Mouse (Mus musculus) CH12.LX (cell line): ENCODE data around the gene Ech1. TPM values are rescaled to one million over a fixed set of nuclear protein-coding genes. Genes with fewer than 3 reads are reported as not detected.

Experiments used
- DNase-seq: peaks from one replicate; pipeline ENCODE4 v3.0.0-alpha.2; 2013; ENCODE audit errors: extremely low read depth
- H3K27ac ChIP-seq: 2 replicates; pipeline ENCODE4 v1.5.1; 2012; ENCODE audit warnings: low read depth, mild to moderate bottlenecking, control low read depth, moderate library complexity; ENCODE audit not compliant: insufficient read depth
- H3K27me3 ChIP-seq: replicated peaks from 2 replicates; pipeline ENCODE3; 2012; ENCODE audit warnings: inconsistent platforms
- H3K36me3 ChIP-seq, 2 experiments: replicated peaks in 1 of 2; 2 replicates each; pipeline versions ENCODE3 to v1.6.1; 2012; ENCODE audit warnings: inconsistent platforms in 1 of 2, low read length in 1 of 2, mild to moderate bottlenecking in 1 of 2, mixed read lengths in 1 of 2, moderate library complexity in 1 of 2; ENCODE audit not compliant: control insufficient read depth in 1 of 2, insufficient read depth in 1 of 2
- H3K4me1 ChIP-seq, 2 experiments: 2 replicates each; pipeline ENCODE4 v1.6.1; 2012; ENCODE audit warnings: inconsistent platforms in 1 of 2, moderate library complexity in 1 of 2; ENCODE audit not compliant: insufficient read depth in 2 of 2, control insufficient read depth in 1 of 2
- H3K4me2 ChIP-seq: 2 replicates; pipeline ENCODE4 v1.6.1; 2012; ENCODE audit warnings: low read depth, mild to moderate bottlenecking, control low read depth; ENCODE audit not compliant: poor library complexity, insufficient read depth, severe bottlenecking
- H3K4me3 ChIP-seq, 3 experiments: fragments of 150-350 bp in 1 of 3; sonication (generic) in 1 of 3; replicated peaks in 1 of 3; 2 replicates each; pipeline versions ENCODE3 to v1.5.1; 2011 to 2012; ENCODE audit warnings: low read depth in 2 of 3, low read length in 2 of 3, mild to moderate bottlenecking in 2 of 3, moderate library complexity in 2 of 3, control low read depth in 1 of 3, improper control_type of control experiment in 1 of 3, inconsistent platforms in 1 of 3, mixed read lengths in 1 of 3; ENCODE audit not compliant: poor library complexity in 1 of 3
- H3K79me2 ChIP-seq: replicated peaks from 2 replicates; pipeline ENCODE4 v1.6.1; 2012; ENCODE audit warnings: mild to moderate bottlenecking, moderate library complexity; ENCODE audit not compliant: control insufficient read depth, poor library complexity, insufficient read depth, severe bottlenecking; ENCODE audit errors: extremely low read depth
- H3K9ac ChIP-seq: 2 replicates; pipeline ENCODE4 v1.6.1; 2012; ENCODE audit warnings: low read depth, mild to moderate bottlenecking, control low read depth, moderate library complexity; ENCODE audit not compliant: insufficient read depth
- H3K9me3 ChIP-seq: replicated peaks from 2 replicates; pipeline ENCODE3; 2012; ENCODE audit warnings: low read length, inconsistent platforms, mixed read lengths
- BHLHE40 ChIP-seq: IDR thresholded peaks from 2 replicates; pipeline ENCODE4 v1.6.1; 2011; ENCODE audit warnings: mild to moderate bottlenecking, low read depth, low read length, improper control_type of control experiment
- CHD2 ChIP-seq: IDR thresholded peaks from 2 replicates; pipeline ENCODE4 v1.6.1; 2011; ENCODE audit warnings: low read length, improper control_type of control experiment
- ETS1 ChIP-seq: conservative IDR thresholded peaks from 2 replicates; pipeline ENCODE4 v1.6.1; 2012; ENCODE audit warnings: low read depth, mild to moderate bottlenecking, inconsistent platforms, low read length, improper control_type of control experiment, moderate library complexity
- MAFK ChIP-seq: IDR thresholded peaks from 2 replicates; pipeline ENCODE4 v1.6.1; 2011; ENCODE audit warnings: low read length, improper control_type of control experiment; ENCODE audit not compliant: insufficient replicate concordance
- MEF2A ChIP-seq: IDR thresholded peaks from 2 replicates; pipeline ENCODE4 v1.6.1; 2014; ENCODE audit warnings: low read depth, mild to moderate bottlenecking, inconsistent platforms, low read length, improper control_type of control experiment, borderline replicate concordance
- NRF1 ChIP-seq: IDR thresholded peaks from 2 replicates; pipeline ENCODE4 v1.6.1; 2014; ENCODE audit warnings: low read depth, mild to moderate bottlenecking, inconsistent platforms, low read length, improper control_type of control experiment, moderate library complexity
- POLR2AphosphoS2 ChIP-seq: IDR thresholded peaks from 2 replicates; pipeline ENCODE4 v1.6.1; 2011; ENCODE audit warnings: low read depth, low read length, improper control_type of control experiment
- SIN3A ChIP-seq: IDR thresholded peaks from 2 replicates; pipeline ENCODE4 v1.6.1; 2012; ENCODE audit warnings: low read length, improper control_type of control experiment, inconsistent platforms
- TBP ChIP-seq: conservative IDR thresholded peaks from 2 replicates; pipeline ENCODE4 v1.6.1; 2011; ENCODE audit warnings: low read depth, low read length, improper control_type of control experiment
- dilution Hi-C: fragments of 300-500 bp; cut with MboI; formaldehyde crosslinking; loops from 2 replicates; pipeline ENCODE4 v1.14.3; 2020; ENCODE audit warnings: low sequenced_read_pairs; ENCODE audit not compliant: extremely low pct_unique_long_range_greater_than_20kb, extremely low pct_ligation_motif_present
- in situ Hi-C: fragments of 300-500 bp; cut with MboI; formaldehyde crosslinking; loops from 3 replicates; pipeline ENCODE4 v1.14.3; 2019; ENCODE audit warnings: low sequenced_read_pairs, low pct_ligation_motif_present, low pct_unique_long_range_greater_than_20kb, mixed read lengths
- polyA plus RNA-seq: library from polyadenylated mRNA; unstranded; fragments of >175 nt; gene quantifications from 2 replicates; pipeline ENCODE4 v1.2.1, GENCODE M21; 2012; ENCODE audit warnings: low read depth; ENCODE audit not compliant: insufficient read length
- total RNA-seq, 2 experiments: library from RNA; depleted of rRNA; stranded (reverse); fragments of 300-350 nt in 1 of 2; fragments of >200 nt in 1 of 2; gene quantifications; 2 replicates each; pipeline ENCODE4 v1.2.3; 2012 to 2014

Gene Ech1
- total and polyA plus RNA-seq, 3 experiments, result 67.6 to 124 (median 119) TPM

- Histone ChIP-seq H3K4me2 (no peak overlapping the region), H3K27me3 (no peaks in the 10 kb centered on the region), H3K4me1 (peaks cover 14 to 42% of the 10 kb centered on the region in 2 experiments), H3K27ac (no peak overlapping the region), H3K9me3 (no peaks in the 10 kb centered on the region), H3K9ac (no peak overlapping the region), H3K79me2 (peaks cover 12% of the 10 kb centered on the region), H3K4me3 (no peak overlapping the region), H3K36me3 (peaks cover 21 to 32% of the 10 kb centered on the region in 2 experiments)
- in situ Hi-C loops, result loop anchor here (5.0 to 25.0 kb wide), 2 partner anchors 67 to 237 kb away; no protein-coding TSS in a partner anchor
- dilution Hi-C loops, result no loop called here
- DNase-seq, result no peak
- 0 out of 2 replicates have a peak, but pooled peaks have one; percentile 20 for TF ChIP-seq POLR2AphosphoS2
- no peak for TF ChIP-seq SIN3A
Observed at GRCm38 (mm10) chr7:28799994-28800393, 25.0 kb upstream of the Ech1 start.

- no peak overlapping the region for H3K4me2 ChIP-seq
- TF ChIP-seq BHLHE40 (no peak), ETS1 (no peak), MEF2A (no peak), CHD2 (no peak), SIN3A (no peak), TBP (no peak), MAFK (no peak)
- TF ChIP-seq, all 38 proteins: peak for 0
- Histone ChIP-seq H3K9ac (no peak overlapping the region), H3K79me2 (peaks cover 7% of the 10 kb centered on the region), H3K27ac (no peak overlapping the region), H3K4me3 (no peak overlapping the region), H3K4me1 (peaks cover 14 to 38% of the 10 kb centered on the region in 2 experiments), H3K27me3 (no peaks in the 10 kb centered on the region), H3K36me3 (peaks cover 21 to 32% of the 10 kb centered on the region in 2 experiments), H3K9me3 (no peaks in the 10 kb centered on the region)
- in situ Hi-C loops (no loop called here), dilution Hi-C loops (no loop called here)
- DNase-seq, result no peak
Observed at GRCm38 (mm10) chr7:28801451-28801850, 23.6 kb upstream of the Ech1 start.

GRCm38 (mm10) chr7:28801901-28802670 is 22.9 kb upstream of the Ech1 start:
- no peaks in the 10 kb centered on the region for H3K9me3 ChIP-seq
- in situ Hi-C loops, result no loop called here
- no peaks in the 10 kb centered on the region for H3K27me3 ChIP-seq
- H3K79me2 ChIP-seq, result peaks cover 6% of the 10 kb centered on the region
- 0 out of 2 replicates have a peak overlapping the region, but pooled peaks have one; percentile 33 for H3K4me2 ChIP-seq
- DNase-seq, result no peak
- peaks cover 21 to 32% of the 10 kb centered on the region in 2 experiments for H3K36me3 ChIP-seq
- TF ChIP-seq NRF1 (0 out of 2 replicates have a peak, but pooled peaks have one; percentile 3), BHLHE40 (no peak)
- TF ChIP-seq, all 38 proteins: peak for 1
- Histone ChIP-seq H3K4me3 (no peak overlapping the region), H3K27ac (peak overlapping the region; percentile 37; the same call in 1 of the 2 replicates), H3K9ac (no peak overlapping the region), H3K4me1 (peaks cover 14 to 43% of the 10 kb centered on the region in 2 experiments)
- dilution Hi-C loops, result no loop called here
